Mouse (Mus musculus) E14TG2a.4 (cell line): ENCODE data around the gene Gyg.

Source experiments
- H3K27me3 ChIP-seq: 2 replicates; pipeline ENCODE4 v1.6.1; 2014; ENCODE audit warnings: low read length, control low read depth; ENCODE audit not compliant: insufficient read depth
- H3K36me3 ChIP-seq: 2 replicates; pipeline ENCODE4 v1.6.1; 2014; ENCODE audit warnings: low read length, control low read depth; ENCODE audit not compliant: insufficient read depth
- H3K4me1 ChIP-seq: replicated peaks from 2 replicates; pipeline ENCODE4 v1.6.1; 2014; ENCODE audit warnings: low read depth, low read length, control low read depth
- H3K4me3 ChIP-seq: replicated peaks from 2 replicates; pipeline ENCODE4 v1.5.1; 2014; ENCODE audit warnings: mild to moderate bottlenecking, low read length
- H3K9me3 ChIP-seq: 2 replicates; pipeline ENCODE4 v1.6.1; 2014; ENCODE audit warnings: low read length, control low read depth
- CTCF ChIP-seq: conservative IDR thresholded peaks from 2 replicates; pipeline ENCODE4 v1.5.1; 2014; ENCODE audit warnings: low read length
- NANOG ChIP-seq: IDR thresholded peaks from 2 replicates; pipeline ENCODE4 v1.6.1; 2014; ENCODE audit warnings: borderline replicate concordance, low read length, mixed read lengths
- POU5F1 ChIP-seq: IDR thresholded peaks from 2 replicates; pipeline ENCODE4 v1.6.1; 2014; ENCODE audit warnings: low read length, borderline replicate concordance

Gene Gyg

GRCm38 (mm10) chr3:20150511-20150910 lies 4.6 kb downstream of the Gyg start:
- Histone ChIP-seq H3K36me3 (no peaks in the 10 kb centered on the region), H3K27me3 (peaks cover 30% of the 10 kb centered on the region), H3K9me3 (no peaks in the 10 kb centered on the region), H3K4me1 (peaks cover 15% of the 10 kb centered on the region), H3K4me3 (no peak overlapping the region)
- TF ChIP-seq NANOG: no peak

GRCm38 (mm10) chr3:20147647-20148046 lies 7.5 kb downstream of the Gyg start:
- H3K36me3 ChIP-seq: no peaks in the 10 kb centered on the region
- no peaks in the 10 kb centered on the region for H3K9me3 ChIP-seq
- TF ChIP-seq NANOG (no peak), POU5F1 (no peak), CTCF (no peak)
- peaks cover 4% of the 10 kb centered on the region; the same call in 1 of the 2 replicates for H3K27me3 ChIP-seq
- peaks cover 8% of the 10 kb centered on the region for H3K4me1 ChIP-seq
- H3K4me3 ChIP-seq: no peak overlapping the region

GRCm38 (mm10) chr3:20146884-20147395 lies 8.2 kb downstream of the Gyg start:
- Histone ChIP-seq H3K9me3 (no peaks in the 10 kb centered on the region), H3K27me3 (no peaks in the 10 kb centered on the region), H3K4me1 (peaks cover 8% of the 10 kb centered on the region), H3K4me3 (no peak overlapping the region), H3K36me3 (no peaks in the 10 kb centered on the region)
- TF ChIP-seq NANOG (no peak), CTCF (no peak), POU5F1 (no peak)

- no peaks in the 10 kb centered on the region for H3K9me3 ChIP-seq
- peaks cover 11% of the 10 kb centered on the region for H3K4me1 ChIP-seq
- TF ChIP-seq POU5F1 (no peak), CTCF (no peak), NANOG (no peak)
- H3K36me3 ChIP-seq: no peaks in the 10 kb centered on the region
- H3K4me3 ChIP-seq: no peak overlapping the region
- no peaks in the 10 kb centered on the region for H3K27me3 ChIP-seq
Measured at GRCm38 (mm10) chr3:20145696-20146113, 9.4 kb downstream of the Gyg start.

- no peaks in the 10 kb centered on the region for H3K27me3 ChIP-seq
- no peak for TF ChIP-seq POU5F1
- TF ChIP-seq NANOG: no peak
- no peak for TF ChIP-seq CTCF
Measured at GRCm38 (mm10) chr3:20144401-20144800, 10.7 kb downstream of the Gyg start.

GRCm38 (mm10) chr3:20143726-20144125 lies 11.4 kb downstream of the Gyg start:
- peaks cover 5% of the 10 kb centered on the region; the same call in 1 of the 2 replicates for H3K4me1 ChIP-seq
- H3K4me3 ChIP-seq: no peak overlapping the region
- H3K9me3 ChIP-seq: no peaks in the 10 kb centered on the region
- no peak for TF ChIP-seq POU5F1
- TF ChIP-seq CTCF: no peak
- TF ChIP-seq NANOG: no peak
- H3K36me3 ChIP-seq: no peaks in the 10 kb centered on the region
- no peaks in the 10 kb centered on the region for H3K27me3 ChIP-seq

More at GRCm38 (mm10) chr3:20144401-20144800, 10.7 kb downstream of the Gyg start:
- H3K4me1 ChIP-seq: peaks cover 5% of the 10 kb centered on the region; the same call in 1 of the 2 replicates
- no peak overlapping the region for H3K4me3 ChIP-seq
- no peaks in the 10 kb centered on the region for H3K36me3 ChIP-seq
- H3K9me3 ChIP-seq: no peaks in the 10 kb centered on the region

GRCm38 (mm10) chr3:20142576-20142975 lies 12.5 kb downstream of the Gyg start:
- H3K4me1 ChIP-seq: peaks cover 5% of the 10 kb centered on the region; the same call in 1 of the 2 replicates

GRCm38 (mm10) chr3:20142101-20142500 lies 13.0 kb downstream of the Gyg start:
- peaks cover 5% of the 10 kb centered on the region; the same call in 1 of the 2 replicates for H3K4me1 ChIP-seq
- TF ChIP-seq NANOG (no peak), CTCF (no peak), POU5F1 (no peak)
- peaks cover 12% of the 10 kb centered on the region for H3K9me3 ChIP-seq
- no peak overlapping the region for H3K4me3 ChIP-seq
- H3K36me3 ChIP-seq: 0 out of 2 replicates have a peak, but pooled peaks cover 4% of the 10 kb centered on the region
- no peaks in the 10 kb centered on the region for H3K27me3 ChIP-seq

More at GRCm38 (mm10) chr3:20142576-20142975, 12.5 kb downstream of the Gyg start:
- Histone ChIP-seq H3K27me3 (no peaks in the 10 kb centered on the region), H3K9me3 (peaks cover 7% of the 10 kb centered on the region), H3K4me3 (no peak overlapping the region), H3K36me3 (no peaks in the 10 kb centered on the region)
- no peak for TF ChIP-seq CTCF

GRCm38 (mm10) chr3:20141679-20142078 lies 13.4 kb downstream of the Gyg start:
- no peak for TF ChIP-seq POU5F1
- TF ChIP-seq CTCF: no peak
- no peak for TF ChIP-seq NANOG
- Histone ChIP-seq H3K27me3 (no peaks in the 10 kb centered on the region), H3K36me3 (0 out of 2 replicates have a peak, but pooled peaks cover 4% of the 10 kb centered on the region), H3K4me3 (no peak overlapping the region), H3K9me3 (peaks cover 16% of the 10 kb centered on the region), H3K4me1 (peaks cover 5% of the 10 kb centered on the region; the same call in 1 of the 2 replicates)
